27 mouse cellular contexts compared by ENCODE assay signal in genomic region chr13:8366087-8366486, GRCm38 (mm10).
"Had no signal": no experiment of that assay in that cellular context is flagged by ENCODE, and none has a peak within 500 bp of the region (broad histone marks: within the 10 kb centered on the region; RNA-seq: fewer than 3 reads in every experiment).

No protein-coding gene starts in this region.

- H3K9me3 ChIP-seq: embryonic facial prominence, embryonic 10.5 days; embryonic facial prominence, embryonic 12.5 days; embryonic facial prominence, embryonic 13.5 days; embryonic facial prominence, embryonic 15.5 days; forebrain, embryonic 10.5 days; forebrain, embryonic 12.5 days; forebrain, embryonic 13.5 days; forebrain, embryonic 15.5 days had no signal

- H3K9ac ChIP-seq: embryonic facial prominence, embryonic 12.5 days; embryonic facial prominence, embryonic 13.5 days; embryonic facial prominence, embryonic 15.5 days; forebrain, embryonic 12.5 days; forebrain, embryonic 13.5 days; forebrain, embryonic 15.5 days; forebrain, postnatal 0 days had no signal

- ATAC-seq: forebrain, embryonic 13.5 days; forebrain, embryonic 14.5 days; forebrain, embryonic 15.5 days; forebrain, embryonic 16.5 days; forebrain, postnatal 0 days had no signal

- H3K27me3 ChIP-seq: embryonic facial prominence, embryonic 12.5 days; embryonic facial prominence, embryonic 13.5 days; embryonic facial prominence, embryonic 15.5 days; forebrain, embryonic 12.5 days; forebrain, embryonic 13.5 days; forebrain, embryonic 15.5 days had no signal

- H3K4me3 ChIP-seq: embryonic facial prominence, embryonic 10.5 days; embryonic facial prominence, embryonic 12.5 days; embryonic facial prominence, embryonic 13.5 days; embryonic facial prominence, embryonic 15.5 days; erythroblast, embryonic 14.5 days; forebrain, embryonic 10.5 days; forebrain, embryonic 12.5 days; forebrain, embryonic 13.5 days; forebrain, embryonic 15.5 days; gastrocnemius, adult 2 months; heart, adult 2 months had no signal

- H3K4me2 ChIP-seq: embryonic facial prominence, embryonic 12.5 days; embryonic facial prominence, embryonic 13.5 days; embryonic facial prominence, embryonic 15.5 days; forebrain, embryonic 12.5 days; forebrain, embryonic 13.5 days; forebrain, embryonic 15.5 days had no signal

- H3K4me1 ChIP-seq: embryonic facial prominence, embryonic 10.5 days; embryonic facial prominence, embryonic 13.5 days; embryonic facial prominence, embryonic 15.5 days; forebrain, embryonic 10.5 days; forebrain, embryonic 12.5 days; forebrain, embryonic 13.5 days; forebrain, embryonic 15.5 days had no signal

- DNase-seq: cerebellum, adult 9-10 months; cerebellum, adult 9-11 months; cerebellum, postnatal 10 days; cerebellum, postnatal 14 days; cerebellum, postnatal 25 days; cerebellum, postnatal 36 days; embryo, embryonic 11 days; forebrain, postnatal 0 days; gastrocnemius, adult 2 months; gastrocnemius, postnatal 10 days; gastrocnemius, postnatal 14 days; gastrocnemius, postnatal 25 days; gastrocnemius, postnatal 36 days; heart, adult 11 months; heart, adult 18-20 months; heart, adult 2 months had no signal

- H3K27ac ChIP-seq: embryonic facial prominence, embryonic 10.5 days; embryonic facial prominence, embryonic 12.5 days; embryonic facial prominence, embryonic 13.5 days; embryonic facial prominence, embryonic 15.5 days; forebrain, embryonic 10.5 days; forebrain, embryonic 12.5 days; forebrain, embryonic 13.5 days; forebrain, embryonic 15.5 days; gastrocnemius, adult 2 months; heart, adult 2 months had no signal

- H3K36me3 ChIP-seq: embryonic facial prominence, embryonic 10.5 days; embryonic facial prominence, embryonic 12.5 days; embryonic facial prominence, embryonic 13.5 days; embryonic facial prominence, embryonic 15.5 days; forebrain, embryonic 10.5 days; forebrain, embryonic 12.5 days; forebrain, embryonic 15.5 days had no signal
